Mouse (Mus musculus) limb, embryonic 11.5 days (tissue): ENCODE results near the gene Cacnb3. TPM values are rescaled to one million over a fixed set of nuclear protein-coding genes. Genes with fewer than 3 reads are reported as not detected.

ENCODE experiments used
- ATAC-seq: fragments of 200-750 bp; cut with Nextera tagmentation; 2 replicates; pipeline ENCODE4 v1.8.0; 2017; ENCODE audit warnings: low read depth; ENCODE audit not compliant: insufficient number of reproducible peaks, low FRiP score, low TSS enrichment
- DNase-seq: peaks from one replicate; pipeline ENCODE4 v3.0.0-alpha.2; 2015; ENCODE audit warnings: low spot score
- H3K27ac ChIP-seq: fragments of 300-500 bp; sonication (generic); replicated peaks from 2 replicates; pipeline ENCODE4 v1.5.1; 2014; ENCODE audit warnings: low read depth, mild to moderate bottlenecking, low read length
- H3K27me3 ChIP-seq: fragments of 300-500 bp; sonication (generic); 2 replicates; pipeline ENCODE4 v1.6.1; 2014; ENCODE audit warnings: mild to moderate bottlenecking, low read length, mixed read lengths; ENCODE audit not compliant: control insufficient read depth, insufficient read depth
- H3K36me3 ChIP-seq: fragments of 300-500 bp; sonication (generic); 2 replicates; pipeline ENCODE4 v1.6.1; 2014; ENCODE audit warnings: mild to moderate bottlenecking, low read length, moderate library complexity, mixed read lengths; ENCODE audit not compliant: control insufficient read depth, insufficient read depth
- H3K4me1 ChIP-seq: fragments of 300-500 bp; sonication (generic); 2 replicates; pipeline ENCODE4 v1.6.1; 2014; ENCODE audit warnings: low read length, mixed read lengths; ENCODE audit not compliant: control insufficient read depth, insufficient read depth
- H3K4me2 ChIP-seq: fragments of 300-500 bp; sonication (generic); 2 replicates; pipeline ENCODE4 v1.6.1; 2014; ENCODE audit warnings: low read depth, mild to moderate bottlenecking, moderate library complexity; ENCODE audit not compliant: severe bottlenecking
- H3K4me3 ChIP-seq: fragments of 300-500 bp; sonication (generic); 2 replicates; pipeline ENCODE4 v1.5.1; 2014; ENCODE audit warnings: low read depth, low read length
- H3K9ac ChIP-seq: fragments of 300-500 bp; sonication (generic); 2 replicates; pipeline ENCODE4 v1.6.1; 2014; ENCODE audit warnings: mild to moderate bottlenecking, low read length
- H3K9me3 ChIP-seq: fragments of 300-500 bp; sonication (generic); 2 replicates; pipeline ENCODE4 v1.6.1; 2016; ENCODE audit warnings: low read length; ENCODE audit not compliant: control insufficient read depth
- WGBS: fragments of 180-500 bp; shearing (Covaris S2); extraction: QIAGEN DNeasy Blood & Tissue Kit; methylation state at CpG from one replicate; pipeline ENCODE4 v1.1.7; 2014; 5-methylcytosine and 5-hydroxymethylcytosine counted together
- polyA plus RNA-seq: library from polyadenylated mRNA; unstranded; fragments of >200 nt; fragmentation: Nextera tagmentation; extraction: Ambion mirVana; gene quantifications from 2 replicates; pipeline ENCODE4 v1.2.1, GENCODE M21; 2014

The Cacnb3 gene
- polyA plus RNA-seq, 1 experiment from 2014 or later = 23.4 TPM

DNA sequence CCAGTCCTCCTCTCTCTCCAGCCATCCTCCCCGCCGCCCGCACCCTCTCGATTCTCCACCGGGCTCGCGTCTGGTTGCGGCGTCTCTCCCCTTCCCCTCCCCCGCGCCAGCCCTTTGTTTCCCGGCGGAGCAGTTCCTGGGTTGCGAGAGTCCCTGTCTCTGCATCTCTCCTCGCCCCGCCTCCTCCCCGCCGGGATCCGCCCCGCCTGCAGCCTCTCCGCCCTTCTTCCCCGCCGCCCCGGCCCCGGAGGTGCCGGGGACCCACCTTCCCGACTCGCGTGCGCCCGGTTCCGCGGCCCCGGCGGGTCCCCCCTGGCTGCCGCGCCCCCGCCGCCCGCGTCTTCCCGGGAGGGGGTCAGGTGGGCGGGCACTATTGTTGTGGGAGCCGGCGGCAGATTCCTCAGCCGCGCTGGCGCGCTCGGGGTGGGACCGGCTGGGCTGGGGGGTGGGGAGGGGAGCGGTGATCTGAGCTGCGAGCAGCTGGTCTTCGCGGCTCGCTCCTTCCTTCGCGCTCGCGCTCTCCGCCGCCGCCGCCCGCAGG is 4.0 kb downstream of the Cacnb3 start:
- Histone ChIP-seq H3K4me3 (peak overlapping the region; percentile 72), H3K27me3 (peaks cover 49% of the 10 kb centered on the region), H3K9me3 (no peaks in the 10 kb centered on the region), H3K36me3 (no peaks in the 10 kb centered on the region), H3K4me2 (peak overlapping the region; percentile 99), H3K27ac (peak overlapping the region; percentile 47; the same call in 1 of the 2 replicates), H3K9ac (peak overlapping the region; percentile 82), H3K4me1 (peaks cover 26% of the 10 kb centered on the region)
- 1% methylated on average over 64 of the region's 65 CpGs for WGBS
- peak; percentile 86 for DNase-seq
- ATAC-seq = peak; percentile 44; the same call in 1 of the 2 replicates

DNA sequence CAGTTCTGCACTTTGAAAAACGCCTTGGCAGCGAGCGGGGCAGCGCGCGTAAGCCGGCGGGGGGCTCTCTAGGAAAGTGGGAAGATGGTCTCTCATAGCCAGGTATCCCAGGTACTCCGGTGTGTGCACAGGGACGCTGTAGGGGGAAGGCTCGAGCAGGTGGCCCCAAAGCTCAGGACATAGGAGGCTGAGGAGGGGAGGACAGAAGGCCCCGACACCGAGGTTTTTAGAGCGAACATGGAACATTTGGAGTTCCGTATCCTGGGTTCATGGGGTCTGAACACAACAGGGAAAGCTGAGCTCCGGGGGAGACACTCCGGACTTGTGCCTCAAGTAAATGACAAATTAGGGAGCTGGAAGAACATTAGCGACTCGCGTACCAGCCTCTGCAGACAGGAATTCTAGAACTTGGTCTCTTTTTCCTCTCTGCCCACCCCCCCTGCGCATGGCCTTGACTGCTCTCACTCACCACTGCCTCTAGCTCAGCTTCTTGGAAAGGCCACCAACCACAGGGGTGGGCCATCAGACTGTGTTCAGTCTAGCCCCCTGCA is 4.7 kb downstream of the Cacnb3 start:
- H3K4me1 ChIP-seq = peaks cover 26% of the 10 kb centered on the region
- DNase-seq = peak; percentile 49
- H3K4me2 ChIP-seq = peak overlapping the region; percentile 99
- no peaks in the 10 kb centered on the region for H3K36me3 ChIP-seq
- peak overlapping the region; percentile 72 for H3K4me3 ChIP-seq
- H3K27ac ChIP-seq = no peak overlapping the region
- H3K27me3 ChIP-seq = peaks cover 44% of the 10 kb centered on the region
- no peaks in the 10 kb centered on the region for H3K9me3 ChIP-seq
- under 1% methylated on average over 21 of the region's 21 CpGs for WGBS
- ATAC-seq = no peak
- peak overlapping the region; percentile 82 for H3K9ac ChIP-seq

DNA sequence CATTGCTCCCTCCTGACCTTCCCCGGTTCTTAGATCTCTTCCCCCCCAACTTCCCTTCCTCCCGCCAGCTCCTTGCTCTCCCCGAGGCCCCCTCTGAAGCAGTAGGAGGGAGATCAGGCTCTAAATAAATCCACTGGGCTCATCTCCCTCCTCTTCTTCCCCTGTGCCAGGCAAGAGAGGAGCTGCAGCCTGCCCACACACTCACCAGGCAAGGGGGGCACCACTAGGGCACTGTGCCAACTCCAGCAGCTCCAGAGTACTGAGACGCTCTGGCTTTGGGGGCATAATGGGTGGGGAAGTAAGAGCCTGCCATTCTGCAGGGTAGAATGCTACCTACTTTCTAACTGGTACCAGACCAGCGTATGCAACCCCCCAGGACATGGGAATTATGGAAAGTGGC is 5.9 kb downstream of the Cacnb3 start:
- Histone ChIP-seq H3K27ac (no peak overlapping the region), H3K27me3 (peaks cover 34% of the 10 kb centered on the region), H3K9me3 (no peaks in the 10 kb centered on the region), H3K36me3 (no peaks in the 10 kb centered on the region), H3K4me1 (peaks cover 26% of the 10 kb centered on the region), H3K4me3 (no peak overlapping the region), H3K9ac (no peak overlapping the region), H3K4me2 (no peak overlapping the region)
- 56% methylated on average over 5 of the region's 5 CpGs for WGBS
- DNase-seq = no peak
- ATAC-seq = no peak

DNA sequence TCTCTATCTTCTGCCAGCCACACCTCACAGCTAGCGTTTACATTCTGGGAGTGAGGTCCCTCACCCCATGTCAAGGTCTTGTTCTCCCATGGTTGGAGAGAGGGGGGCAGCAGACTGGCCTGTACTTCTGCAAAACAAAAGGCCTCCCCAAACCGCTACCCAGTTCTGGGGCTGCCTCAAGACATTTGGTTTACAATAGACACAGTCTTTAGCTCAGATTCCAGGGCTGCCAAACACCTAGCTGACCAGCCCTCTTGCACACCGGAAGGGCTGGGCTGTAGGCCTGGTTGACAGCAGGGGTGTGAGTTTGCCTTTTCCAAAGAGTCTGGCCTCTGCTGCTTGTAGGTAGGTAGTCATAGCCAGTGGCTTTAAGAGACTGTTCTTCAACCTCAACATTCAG is 6.5 kb downstream of the Cacnb3 start:
- DNase-seq = no peak
- H3K27ac ChIP-seq = no peak overlapping the region
- no peak for ATAC-seq
- 42% methylated on average over 3 of the region's 3 CpGs for WGBS
- H3K36me3 ChIP-seq = no peaks in the 10 kb centered on the region
- no peak overlapping the region for H3K9ac ChIP-seq
- peaks cover 32% of the 10 kb centered on the region for H3K27me3 ChIP-seq
- H3K4me3 ChIP-seq = no peak overlapping the region
- H3K4me1 ChIP-seq = peaks cover 26% of the 10 kb centered on the region
- no peaks in the 10 kb centered on the region for H3K9me3 ChIP-seq
- no peak overlapping the region for H3K4me2 ChIP-seq

DNA sequence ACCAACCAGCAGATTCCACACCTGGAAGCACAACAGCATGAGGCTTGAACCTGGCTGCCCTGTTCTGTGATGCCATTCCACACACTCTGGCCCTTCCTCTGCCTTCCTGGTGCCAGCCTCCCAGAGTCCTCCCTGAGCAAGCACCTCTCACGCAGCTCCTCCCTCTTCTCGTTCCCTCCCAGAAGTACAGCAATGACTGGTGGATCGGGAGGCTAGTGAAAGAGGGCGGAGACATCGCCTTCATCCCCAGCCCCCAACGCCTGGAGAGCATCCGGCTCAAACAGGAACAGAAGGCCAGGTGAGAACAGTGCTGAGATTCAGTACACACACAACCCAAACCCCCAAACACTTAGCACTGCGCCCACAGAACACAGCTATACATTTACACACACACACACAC is 9.5 kb downstream of the Cacnb3 start:
- no peak for ATAC-seq
- H3K9ac ChIP-seq = 0 out of 2 replicates have a peak overlapping the region, but pooled peaks have one; percentile 17
- peak; percentile 50 for DNase-seq

DNA sequence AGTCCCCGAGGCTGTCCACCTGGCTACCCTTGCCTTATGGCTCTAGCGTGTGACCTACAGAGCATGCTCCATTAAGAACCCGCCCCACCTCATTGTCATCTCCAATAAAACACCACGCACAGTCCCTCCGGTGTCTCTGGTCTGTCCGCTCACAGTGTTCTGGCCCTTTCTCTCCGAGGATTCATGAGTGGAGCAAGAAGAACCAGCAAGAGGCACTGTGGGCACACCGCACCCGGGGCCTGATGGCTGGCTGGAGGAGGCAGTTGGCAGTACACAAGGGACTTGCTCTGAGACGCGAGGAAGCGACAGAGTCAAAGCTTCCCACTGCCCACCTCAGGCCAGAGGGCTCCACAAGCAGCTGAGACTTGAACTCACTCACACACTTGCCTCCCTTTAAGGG is 13.8 kb downstream of the Cacnb3 start:
- Histone ChIP-seq H3K36me3 (peaks cover 27% of the 10 kb centered on the region), H3K9ac (no peak overlapping the region), H3K4me2 (no peak overlapping the region), H3K4me3 (no peak overlapping the region), H3K9me3 (no peaks in the 10 kb centered on the region), H3K27me3 (no peaks in the 10 kb centered on the region), H3K4me1 (no peaks in the 10 kb centered on the region), H3K27ac (no peak overlapping the region)
- ATAC-seq = no peak
- DNase-seq = no peak
- 88% methylated on average over 12 of the region's 12 CpGs for WGBS

More for the DNA sequence above, 9.5 kb downstream of the Cacnb3 start:
- peak overlapping the region; percentile 12; the same call in 1 of the 2 replicates for H3K4me2 ChIP-seq
- H3K4me3 ChIP-seq = no peak overlapping the region
- H3K9me3 ChIP-seq = no peaks in the 10 kb centered on the region
- peaks cover 13% of the 10 kb centered on the region for H3K27me3 ChIP-seq
- H3K4me1 ChIP-seq = peaks cover 7% of the 10 kb centered on the region; the same call in 1 of the 2 replicates
- 15% methylated on average over 8 of the region's 8 CpGs for WGBS
- H3K36me3 ChIP-seq = peaks cover 5% of the 10 kb centered on the region; the same call in 1 of the 2 replicates
- H3K27ac ChIP-seq = no peak overlapping the region

DNA sequence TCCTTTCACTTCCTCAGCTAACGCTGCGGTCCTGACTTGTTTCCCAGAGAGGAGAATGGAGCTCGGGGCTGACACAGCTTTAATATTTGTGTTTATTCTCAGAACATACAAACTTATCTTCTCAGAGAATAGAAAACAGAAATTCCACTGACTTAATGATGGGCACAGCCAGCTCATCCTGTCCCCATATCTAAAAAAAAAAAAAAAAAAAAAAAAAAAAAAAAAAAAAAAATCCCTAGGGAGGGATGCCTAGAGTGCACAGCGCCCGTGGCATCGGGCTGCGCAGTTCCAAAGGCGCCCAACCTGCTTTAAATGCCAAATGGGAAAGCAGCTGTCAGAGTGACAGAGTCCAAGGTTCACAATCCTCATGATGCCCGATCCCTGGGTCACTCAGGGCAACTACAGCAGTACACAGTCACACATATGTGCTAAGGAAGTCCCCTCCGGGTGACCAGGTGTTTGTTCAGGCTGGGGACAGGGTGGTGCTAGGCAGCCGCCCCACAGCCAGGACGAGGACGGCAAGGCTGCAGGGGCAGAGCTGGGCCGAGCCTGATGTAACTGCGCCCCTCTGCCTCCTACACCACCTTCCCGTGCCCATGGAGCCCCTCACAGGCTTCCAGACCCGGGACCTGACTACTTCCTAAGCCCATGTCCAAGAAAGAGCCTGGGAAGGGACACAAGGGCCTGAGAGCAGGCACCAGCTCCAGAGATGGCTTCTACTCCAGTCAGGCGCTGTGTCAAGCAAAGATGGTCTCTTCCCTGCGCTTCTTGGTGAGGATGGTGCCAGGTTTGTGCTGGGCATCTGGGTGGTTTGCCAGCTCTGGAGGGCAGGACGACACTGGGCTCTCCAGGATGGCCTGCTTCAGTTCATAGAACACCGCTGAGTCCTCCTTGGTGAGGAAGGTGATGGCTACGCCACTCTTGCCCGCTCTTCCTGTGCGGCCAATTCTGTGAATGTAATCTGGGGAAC is 14.7 kb downstream of the Cacnb3 start:
- Histone ChIP-seq H3K4me1 (no peaks in the 10 kb centered on the region), H3K9ac (no peak overlapping the region), H3K36me3 (peaks cover 36% of the 10 kb centered on the region)

DNA sequence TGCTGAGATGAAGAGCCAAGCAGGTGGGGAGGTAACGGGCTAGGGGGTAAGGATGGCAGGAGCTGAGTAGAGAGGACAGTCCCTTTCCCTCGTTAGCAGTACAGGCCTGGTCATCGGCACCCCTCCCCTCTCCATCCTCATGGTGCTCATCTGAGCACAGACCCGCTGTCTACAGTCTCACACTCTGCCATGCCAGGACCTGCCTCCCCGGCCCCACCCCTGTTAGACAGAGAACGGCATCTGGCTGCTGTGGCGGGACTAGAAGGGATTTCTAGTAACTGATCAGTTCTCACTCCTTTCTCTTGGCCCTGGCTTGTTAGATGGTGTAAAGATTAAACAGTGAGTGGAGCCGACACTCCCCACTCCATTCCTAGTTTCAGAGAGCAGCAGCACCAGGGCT is 16.1 kb downstream of the Cacnb3 start:
- no peaks in the 10 kb centered on the region for H3K27me3 ChIP-seq
- no peak overlapping the region for H3K4me2 ChIP-seq
- H3K4me1 ChIP-seq = no peaks in the 10 kb centered on the region
- H3K27ac ChIP-seq = no peak overlapping the region
- no peak overlapping the region for H3K9ac ChIP-seq
- DNase-seq = no peak
- no peaks in the 10 kb centered on the region for H3K9me3 ChIP-seq
- H3K4me3 ChIP-seq = no peak overlapping the region
- peaks cover 47% of the 10 kb centered on the region for H3K36me3 ChIP-seq
- ATAC-seq = no peak
- 88% methylated on average over 8 of the region's 8 CpGs for WGBS

More for the DNA sequence above, 14.7 kb downstream of the Cacnb3 start:
- WGBS = 92% methylated on average over 24 of the region's 24 CpGs
- H3K4me3 ChIP-seq = no peak overlapping the region
- H3K27me3 ChIP-seq = no peaks in the 10 kb centered on the region
- ATAC-seq (no peak), DNase-seq (no peak)
- no peaks in the 10 kb centered on the region for H3K9me3 ChIP-seq
- H3K27ac ChIP-seq = no peak overlapping the region
- no peak overlapping the region for H3K4me2 ChIP-seq
